Mouse (Mus musculus) thymus, postnatal 25 days (tissue): ENCODE measurements around the gene Snx3.

Source experiments
- DNase-seq: peaks from one replicate; pipeline ENCODE4 v3.0.0; 2022

The Snx3 gene

GRCm38 (mm10) chr10:42501775-42502348 lies at the start of gene Snx3:
Gene Snx3 (plus strand): TSS chr10:42502030.
- DNase-seq: peak; percentile 96

GRCm38 (mm10) chr10:42454266-42454665 lies 47.6 kb upstream of the Snx3 start:
- DNase-seq: no peak

GRCm38 (mm10) chr10:42454690-42455089 lies 47.1 kb upstream of the Snx3 start:
- no peak for DNase-seq

- DNase-seq: no peak
These were observed 45.8 kb upstream of the Snx3 start for GRCm38 (mm10) chr10:42455981-42456380.

- no peak for DNase-seq
These were observed 44.2 kb upstream of the Snx3 start for GRCm38 (mm10) chr10:42457557-42458191.

- no peak for DNase-seq
These were observed 37.6 kb upstream of the Snx3 start for GRCm38 (mm10) chr10:42464224-42464623.

- DNase-seq: no peak
These were observed 37.0 kb upstream of the Snx3 start for GRCm38 (mm10) chr10:42464805-42465204.

GRCm38 (mm10) chr10:42474946-42475514 lies 26.8 kb upstream of the Snx3 start:
- DNase-seq: no peak

GRCm38 (mm10) chr10:42476774-42477475 lies 24.9 kb upstream of the Snx3 start:
- no peak for DNase-seq

- DNase-seq: no peak
These were observed 24.1 kb upstream of the Snx3 start for GRCm38 (mm10) chr10:42477550-42478340.

GRCm38 (mm10) chr10:42478341-42478720 lies 23.5 kb upstream of the Snx3 start, which contains the start of gene Afg1l:
Gene Afg1l (minus strand): TSS chr10:42478565.
- DNase-seq: peak; percentile 97

- no peak for DNase-seq
These were observed 21.1 kb upstream of the Snx3 start for GRCm38 (mm10) chr10:42480719-42481118.

GRCm38 (mm10) chr10:42488606-42489296 lies 13.1 kb upstream of the Snx3 start:
- no peak for DNase-seq

GRCm38 (mm10) chr10:42491158-42491557 lies 10.7 kb upstream of the Snx3 start:
- no peak for DNase-seq

- no peak for DNase-seq
These were observed 9.6 kb upstream of the Snx3 start for GRCm38 (mm10) chr10:42492027-42492771.

- DNase-seq: no peak
These were observed 8.8 kb upstream of the Snx3 start for GRCm38 (mm10) chr10:42493000-42493399.

GRCm38 (mm10) chr10:42500611-42501010 lies 1.2 kb upstream of the Snx3 start:
- DNase-seq: no peak

GRCm38 (mm10) chr10:42501161-42501560 lies 669 bp upstream of the Snx3 start:
- DNase-seq: no peak

- no peak for DNase-seq
These were observed 700 bp downstream of the Snx3 start for GRCm38 (mm10) chr10:42502349-42503111.

- no peak for DNase-seq
These were observed 2.4 kb downstream of the Snx3 start for GRCm38 (mm10) chr10:42504096-42504710.
